Mouse (Mus musculus) ovary, postnatal 10 days (tissue): ENCODE results near the gene 2210011C24Rik.
"Not testable (repeated sequence)": the region's sequence is repeated elsewhere in the genome, so short reads cannot be mapped to it uniquely, and the experiment has no call there.

Experiments used
- DNase-seq: peaks from one replicate; pipeline ENCODE4 v3.0.0; 2022; ENCODE audit warnings: low spot score

2210011C24Rik gene

GRCm38 (mm10) chr8:83994030-83994429, 17.9 kb downstream of the 2210011C24Rik start:
- DNase-seq: no peak

GRCm38 (mm10) chr8:83992488-83992887, 19.5 kb downstream of the 2210011C24Rik start:
- DNase-seq: no peak

- no peak for DNase-seq
Measured at GRCm38 (mm10) chr8:83990170-83990569, 21.8 kb downstream of the 2210011C24Rik start.

- no peak for DNase-seq
Measured at GRCm38 (mm10) chr8:83989243-83989642, 22.7 kb downstream of the 2210011C24Rik start.

GRCm38 (mm10) chr8:83983222-83983621, 28.7 kb downstream of the 2210011C24Rik start:
- not testable (repeated sequence) for DNase-seq

GRCm38 (mm10) chr8:83982449-83982848, 29.5 kb downstream of the 2210011C24Rik start:
- no peak for DNase-seq

GRCm38 (mm10) chr8:83981533-83981932, 30.4 kb downstream of the 2210011C24Rik start:
- DNase-seq: no peak

GRCm38 (mm10) chr8:83980845-83981244, 31.1 kb downstream of the 2210011C24Rik start:
- no peak for DNase-seq

GRCm38 (mm10) chr8:83980250-83980649, 31.7 kb downstream of the 2210011C24Rik start:
- no peak for DNase-seq

GRCm38 (mm10) chr8:83978200-83978599, 33.8 kb downstream of the 2210011C24Rik start:
- DNase-seq: no peak

- DNase-seq: no peak
Measured at GRCm38 (mm10) chr8:83977646-83978045, 34.3 kb downstream of the 2210011C24Rik start.

- DNase-seq: no peak
Measured at GRCm38 (mm10) chr8:83976779-83977350, 35.1 kb downstream of the 2210011C24Rik start.

- no peak for DNase-seq
Measured at GRCm38 (mm10) chr8:83976101-83976630, 35.8 kb downstream of the 2210011C24Rik start.

GRCm38 (mm10) chr8:83974521-83974920, 37.5 kb downstream of the 2210011C24Rik start:
- DNase-seq: no peak

GRCm38 (mm10) chr8:83973161-83974031, 38.6 kb downstream of the 2210011C24Rik start:
- DNase-seq: no peak

- DNase-seq: peak; percentile 96
Measured at GRCm38 (mm10) chr8:83972150-83973120, 39.5 kb downstream of the 2210011C24Rik start, which contains the start of gene Prkaca. Gene Prkaca, plus strand, starts transcription at chr8:83972993.

- no peak for DNase-seq
Measured at GRCm38 (mm10) chr8:83971661-83972060, 40.3 kb downstream of the 2210011C24Rik start.

GRCm38 (mm10) chr8:83971121-83971520, 40.9 kb downstream of the 2210011C24Rik start:
- no peak for DNase-seq

- DNase-seq: no peak
Measured at GRCm38 (mm10) chr8:83967701-83968100, 44.3 kb downstream of the 2210011C24Rik start.

GRCm38 (mm10) chr8:83964015-83964765, 47.8 kb downstream of the 2210011C24Rik start:
- no peak for DNase-seq
